Comparison of ENCODE assay signal across 14 mouse cellular contexts in genomic region chr9:115045087-115045800, GRCm38 (mm10).
DNase-seq lines count a peak whose midpoint lies in the region; ATAC-seq and TF ChIP-seq lines count a peak whose summit lies in the region.
"Had no signal": no experiment of that assay in that cellular context is flagged by ENCODE, and none has a peak within 500 bp of the region (broad histone marks: within the 10 kb centered on the region; RNA-seq: fewer than 3 reads in every experiment).

No protein-coding gene starts in this region.

- 75% methylated on average over 16 of the region's 16 CpGs for WGBS in midbrain, embryonic 10.5 days
- WGBS in midbrain, embryonic 14.5 days, result 67% methylated on average over 16 of the region's 16 CpGs

- H3K9me3 ChIP-seq in midbrain, embryonic 10.5 days (replicated peaks), result no peaks in the 10 kb centered on the region
- H3K9me3 ChIP-seq in midbrain, embryonic 14.5 days (ENCODE audit: control insufficient read depth, low read length), result no peaks in the 10 kb centered on the region
- H3K9me3 ChIP-seq: heart, embryonic 10.5 days had no signal

- intact Hi-C loops in gastrocnemius, adult 2 months (cut with DNase I), result no loop called here

- TF ChIP-seq CTCF in gastrocnemius, adult 2 months (IDR thresholded peaks at IDR 0.05), result no peak

- no peaks in the 10 kb centered on the region for H3K36me3 ChIP-seq in midbrain, embryonic 10.5 days
- H3K36me3 ChIP-seq in midbrain, embryonic 14.5 days (ENCODE audit: control insufficient read depth, insufficient read depth, low read length), result no peaks in the 10 kb centered on the region
- H3K36me3 ChIP-seq: heart, embryonic 10.5 days had no signal

- peaks cover 37% of the 10 kb centered on the region for H3K4me1 ChIP-seq in midbrain, embryonic 10.5 days
- H3K4me1 ChIP-seq in midbrain, embryonic 14.5 days (ENCODE audit: control insufficient read depth, insufficient read depth, low read length), result no peaks in the 10 kb centered on the region
- H3K4me1 ChIP-seq: megakaryocyte, embryonic 14.5 days had no signal

- DNase-seq in gastrocnemius, adult 2 months, result peak; percentile 68
- DNase-seq in gastrocnemius, postnatal 4 days (ENCODE audit: low spot score in 2 of 2), result no peak
- DNase-seq in midbrain, embryonic 10.5 days (ENCODE audit: low spot score), result no peak
- DNase-seq in midbrain, embryonic 14.5 days, result no peak
- DNase-seq in cerebellum, adult 8-10 months, result peak; percentile 31
- peak; percentile 57 for DNase-seq in gastrocnemius, postnatal 25 days
- no peak for DNase-seq in embryo, embryonic 10 days (ENCODE audit: low spot score)
- DNase-seq in right cerebral cortex, postnatal 10 days (ENCODE audit: low spot score in 2 of 2), result no peak
- DNase-seq: adrenal gland, postnatal 14 days; lung, adult 18-20 months; right cerebral cortex, postnatal 4 days had no signal

- peak overlapping the region; percentile 21; the same call in 1 of the 2 replicates for H3K4me3 ChIP-seq in gastrocnemius, adult 2 months
- no peak overlapping the region for H3K4me3 ChIP-seq in midbrain, embryonic 10.5 days
- no peak overlapping the region for H3K4me3 ChIP-seq in midbrain, embryonic 14.5 days (replicated peaks; ENCODE audit: low read depth, low read length)
- H3K4me3 ChIP-seq: erythroblast, embryonic 14.5 days; heart, embryonic 10.5 days; megakaryocyte, embryonic 14.5 days had no signal

- ATAC-seq in midbrain, embryonic 14.5 days (ENCODE audit: low FRiP score, low TSS enrichment), result no peak

- H3K27me3 ChIP-seq in midbrain, embryonic 10.5 days (ENCODE audit: low read depth, poor library complexity, severe bottlenecking), result no peaks in the 10 kb centered on the region
- no peaks in the 10 kb centered on the region for H3K27me3 ChIP-seq in midbrain, embryonic 14.5 days (ENCODE audit: control insufficient read depth, insufficient read depth, low read length)
- H3K27me3 ChIP-seq: megakaryocyte, embryonic 14.5 days had no signal

- no peak overlapping the region for H3K4me2 ChIP-seq in midbrain, embryonic 14.5 days (ENCODE audit: low read length)

- H3K27ac ChIP-seq in gastrocnemius, adult 2 months, result no peak overlapping the region
- H3K27ac ChIP-seq in midbrain, embryonic 10.5 days (replicated peaks), result 0 out of 2 replicates have a peak overlapping the region, but pooled peaks have one; percentile 5
- no peak overlapping the region for H3K27ac ChIP-seq in midbrain, embryonic 14.5 days (replicated peaks; ENCODE audit: low read depth, low read length)
- H3K27ac ChIP-seq: heart, embryonic 10.5 days had no signal

- H3K9ac ChIP-seq in midbrain, embryonic 14.5 days (replicated peaks; ENCODE audit: low read length), result no peak overlapping the region

Comparison
In these comparisons a context has a peak if more than half of its experiments do, and no peak if none do; other contexts are left out.
1. DNase-seq: peak in gastrocnemius, adult 2 months (single experiment), cerebellum, adult 8-10 months (single experiment) and gastrocnemius, postnatal 25 days (single experiment); none in gastrocnemius, postnatal 4 days (0 of 2), midbrain, embryonic 10.5 days (single experiment), midbrain, embryonic 14.5 days (single experiment), embryo, embryonic 10 days (single experiment) and right cerebral cortex, postnatal 10 days (0 of 2).